Mouse (Mus musculus) lung, adult 10 weeks (tissue): ENCODE measurements around the gene Gm10663. TPM values are rescaled to one million over a fixed set of nuclear protein-coding genes. Genes with fewer than 3 reads are reported as not detected.

Source experiments
- polyA plus RNA-seq: library from polyadenylated mRNA; stranded (reverse); fragments of 350-450 nt; fragmentation: Illumina TruSeq; extraction: RNeasy Lipid Tissue Mini Kit (QIAGEN cat#74804); gene quantifications from one replicate; pipeline ENCODE4 v1.2.3, GENCODE M21; 2014; ENCODE audit warnings: low read depth, low replicate concordance; ENCODE audit not compliant: insufficient read depth

Gene Gm10663
- polyA plus RNA-seq: not detected

DNA sequence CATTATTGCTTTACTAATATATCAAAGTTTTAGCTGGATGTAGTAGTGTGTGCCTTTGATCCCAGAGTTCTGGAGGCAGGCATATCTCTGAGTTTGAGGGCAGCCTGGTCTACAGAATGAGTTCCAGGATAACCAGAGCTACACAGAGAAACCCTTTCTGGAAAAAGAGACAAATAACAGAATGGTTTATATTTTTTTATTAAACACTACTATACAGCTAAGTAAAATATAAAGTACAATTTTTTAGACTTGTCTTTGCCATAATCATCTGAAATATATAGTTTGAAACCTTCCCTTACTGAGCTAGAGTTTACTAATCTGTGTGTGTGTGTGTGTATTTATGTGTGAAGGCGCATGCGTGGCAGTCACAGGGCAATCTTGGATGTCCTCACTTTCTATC lies at the start of gene Gm10663:
Gm10663 (plus strand) TSS at position 301 of the 400 bp plus-strand sequence.

DNA sequence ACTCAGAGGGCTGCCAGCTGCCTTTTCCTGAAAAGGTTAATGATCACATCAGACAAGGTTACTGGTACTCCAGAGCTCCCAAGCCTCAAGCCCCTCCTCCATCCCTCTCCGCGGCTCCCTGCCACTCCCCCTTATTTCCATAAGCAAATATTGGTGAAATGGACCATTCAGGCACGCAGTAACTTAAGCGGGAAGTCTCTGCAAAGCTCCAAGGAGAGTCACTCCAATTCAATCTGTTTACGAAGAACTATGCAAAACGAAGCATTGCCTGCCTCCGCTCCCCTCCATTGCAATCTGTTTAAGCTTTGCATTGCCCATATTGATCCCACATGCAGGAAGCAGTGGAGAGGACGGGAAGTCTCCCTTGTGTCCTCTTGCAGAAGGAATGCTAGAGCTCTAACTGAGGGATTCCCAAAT lies 37.7 kb upstream of the Gm10663 start, which contains the start of gene Apela:
Apela (minus strand) TSS at position 220 of the 417 bp plus-strand sequence.

Other genes with a start within 250 kb of the Gm10663 start
- 16.6 TPM for gene Klhl2, start 225.0 kb upstream of the Gm10663 start, polyA plus RNA-seq
- 19.7 TPM for gene Tmem192, start 127.8 kb upstream of the Gm10663 start, polyA plus RNA-seq
- gene Trim75, start 87.2 kb upstream of the Gm10663 start, polyA plus RNA-seq: not detected
- gene Trim61, start 56.5 kb upstream of the Gm10663 start, polyA plus RNA-seq: not detected
- not detected for gene Trim60, start 56.4 kb upstream of the Gm10663 start, polyA plus RNA-seq
- not detected for gene Apela, start 37.7 kb upstream of the Gm10663 start, polyA plus RNA-seq
- 3.2 TPM for gene BC030870, start 54.5 kb downstream of the Gm10663 start, polyA plus RNA-seq